Mouse (Mus musculus) embryonic fibroblast, embryonic 13.5 days (primary cell): Measurements from ENCODE around the gene Anxa4.

ENCODE experiments used
- CTCF ChIP-seq: IDR thresholded peaks from 2 replicates; pipeline ENCODE4 v1.5.1; 2011; ENCODE audit warnings: mild to moderate bottlenecking, control low read depth, low read length, moderate library complexity, borderline replicate concordance; ENCODE audit not compliant: insufficient read depth
- POLR2A ChIP-seq: IDR thresholded peaks from 2 replicates; pipeline ENCODE4 v1.6.1; 2011; ENCODE audit warnings: low read depth, mild to moderate bottlenecking, control low read depth, low read length, moderate library complexity

- TF ChIP-seq POLR2A = no peak
- TF ChIP-seq CTCF = no peak
Measured at GRCm38 (mm10) chr6:86814926-86815325, 21.5 kb upstream of the Anxa4 start.
